In genomic region chr2:114340578-114341293, GRCm38 (mm10) we compare ENCODE assay signal across 16 mouse cellular contexts.
A peak's percentile ranks its signal among the peaks of the same experiment; 100 is the strongest.
DNase-seq lines count a peak whose midpoint lies in the region; ATAC-seq lines count a peak whose summit lies in the region.
"Had no signal": no experiment of that assay in that cellular context is flagged by ENCODE, and none has a peak within 500 bp of the region (broad histone marks: within the 10 kb centered on the region; RNA-seq: fewer than 3 reads in every experiment).

No protein-coding gene starts in this region.

- H3K9ac ChIP-seq in hindbrain, embryonic 14.5 days = no peak overlapping the region
- no peak overlapping the region for H3K9ac ChIP-seq in hindbrain, embryonic 11.5 days (ENCODE audit: low read depth, low read length)
- no peak overlapping the region for H3K9ac ChIP-seq in midbrain, embryonic 16.5 days (ENCODE audit: low read depth, low read length)
- H3K9ac ChIP-seq in midbrain, embryonic 11.5 days (ENCODE audit: low read length) = no peak overlapping the region
- no peak overlapping the region for H3K9ac ChIP-seq in forebrain, embryonic 16.5 days (replicated peaks; ENCODE audit: low read depth, low read length)
- H3K9ac ChIP-seq: embryonic facial prominence, embryonic 13.5 days had no signal

- H3K4me1 ChIP-seq in hindbrain, embryonic 14.5 days (replicated peaks; ENCODE audit: control insufficient read depth, insufficient read depth, low read length) = no peaks in the 10 kb centered on the region
- no peaks in the 10 kb centered on the region for H3K4me1 ChIP-seq in hindbrain, embryonic 11.5 days (replicated peaks; ENCODE audit: control insufficient read depth, insufficient read depth, low read length)
- no peaks in the 10 kb centered on the region for H3K4me1 ChIP-seq in midbrain, embryonic 16.5 days (ENCODE audit: control insufficient read depth, insufficient read depth, low read length)
- H3K4me1 ChIP-seq in midbrain, embryonic 11.5 days (ENCODE audit: control insufficient read depth, insufficient read depth, low read length) = no peaks in the 10 kb centered on the region
- H3K4me1 ChIP-seq in forebrain, embryonic 16.5 days (replicated peaks; ENCODE audit: control insufficient read depth, insufficient read depth, low read length) = 0 out of 2 replicates have a peak, but pooled peaks cover 3% of the 10 kb centered on the region
- H3K4me1 ChIP-seq: embryonic facial prominence, embryonic 13.5 days had no signal

- ATAC-seq in hindbrain, embryonic 14.5 days (ENCODE audit: low FRiP score) = no peak; the same call in 1 of the 2 replicates
- ATAC-seq in hindbrain, embryonic 11.5 days (ENCODE audit: low FRiP score) = no peak
- no peak for ATAC-seq in midbrain, embryonic 16.5 days
- ATAC-seq in midbrain, embryonic 11.5 days (ENCODE audit: low FRiP score) = no peak
- ATAC-seq in forebrain, embryonic 16.5 days = peak; percentile 88
- ATAC-seq: CD4-positive, CD25-positive, alpha-beta regulatory T cell, adult 4 months had no signal

- H3K27ac ChIP-seq in hindbrain, embryonic 14.5 days = no peak overlapping the region
- no peak overlapping the region for H3K27ac ChIP-seq in hindbrain, embryonic 11.5 days (ENCODE audit: low read depth, low read length)
- no peak overlapping the region for H3K27ac ChIP-seq in midbrain, embryonic 16.5 days (ENCODE audit: low read length)
- no peak overlapping the region for H3K27ac ChIP-seq in midbrain, embryonic 11.5 days (ENCODE audit: low read depth, low read length)
- peak overlapping the region; percentile 43; the same call in 1 of the 2 replicates for H3K27ac ChIP-seq in forebrain, embryonic 16.5 days (ENCODE audit: low read length)
- H3K27ac ChIP-seq: embryonic facial prominence, embryonic 13.5 days had no signal

- 77% methylated on average over 9 of the region's 9 CpGs for WGBS in hindbrain, embryonic 14.5 days
- whole genome bisulfite sequencing in hindbrain, embryonic 11.5 days = 86% methylated on average over 9 of the region's 9 CpGs
- 71% methylated on average over 9 of the region's 9 CpGs for WGBS in midbrain, embryonic 16.5 days
- WGBS in midbrain, embryonic 11.5 days = 89% methylated on average over 9 of the region's 9 CpGs
- WGBS in forebrain, embryonic 16.5 days = 45% methylated on average over 9 of the region's 9 CpGs

- H3K9me3 ChIP-seq in hindbrain, embryonic 14.5 days (ENCODE audit: control insufficient read depth, low read length) = no peaks in the 10 kb centered on the region
- H3K9me3 ChIP-seq in hindbrain, embryonic 11.5 days (ENCODE audit: control insufficient read depth, low read length) = no peaks in the 10 kb centered on the region
- no peaks in the 10 kb centered on the region for H3K9me3 ChIP-seq in midbrain, embryonic 16.5 days (replicated peaks; ENCODE audit: control insufficient read depth, low read length, poor library complexity, severe bottlenecking)
- no peaks in the 10 kb centered on the region for H3K9me3 ChIP-seq in midbrain, embryonic 11.5 days (ENCODE audit: control insufficient read depth, low read length)
- H3K9me3 ChIP-seq in forebrain, embryonic 16.5 days (ENCODE audit: control insufficient read depth, low read length) = no peaks in the 10 kb centered on the region
- H3K9me3 ChIP-seq: embryonic facial prominence, embryonic 13.5 days had no signal

- H3K27me3 ChIP-seq in hindbrain, embryonic 14.5 days (ENCODE audit: control insufficient read depth, insufficient read depth, low read length) = no peaks in the 10 kb centered on the region
- H3K27me3 ChIP-seq in hindbrain, embryonic 11.5 days (ENCODE audit: control insufficient read depth, insufficient read depth, low read length) = no peaks in the 10 kb centered on the region
- no peaks in the 10 kb centered on the region for H3K27me3 ChIP-seq in midbrain, embryonic 16.5 days (ENCODE audit: control insufficient read depth, insufficient read depth, low read depth, low read length)
- no peaks in the 10 kb centered on the region for H3K27me3 ChIP-seq in midbrain, embryonic 11.5 days (ENCODE audit: control insufficient read depth, insufficient read depth, low read length)
- H3K27me3 ChIP-seq in forebrain, embryonic 16.5 days (replicated peaks; ENCODE audit: control insufficient read depth, insufficient read depth, low read length) = no peaks in the 10 kb centered on the region
- H3K27me3 ChIP-seq: embryonic facial prominence, embryonic 13.5 days had no signal

- no peak for DNase-seq in hindbrain, embryonic 14.5 days (ENCODE audit: low spot score)
- DNase-seq in hindbrain, embryonic 11.5 days (ENCODE audit: low spot score) = no peak
- no peak for DNase-seq in midbrain, embryonic 11.5 days (ENCODE audit: low spot score, missing footprints)
- DNase-seq in telencephalon, adult 2 months (ENCODE audit: low read depth, low spot score) = peak; percentile 31
- no peak for DNase-seq in testis, postnatal 10 days (ENCODE audit: low spot score)
- DNase-seq: cerebellum, adult 11-12 months; gastrocnemius, postnatal 36 days; kidney, adult 2 months; kidney, postnatal 4 days; layer of hippocampus, postnatal 36 days; thymus, adult 2 months had no signal

- no peak overlapping the region for H3K4me3 ChIP-seq in hindbrain, embryonic 14.5 days (replicated peaks; ENCODE audit: low read length)
- H3K4me3 ChIP-seq in hindbrain, embryonic 11.5 days (ENCODE audit: low read depth, low read length) = no peak overlapping the region
- no peak overlapping the region for H3K4me3 ChIP-seq in midbrain, embryonic 16.5 days (ENCODE audit: low read depth, low read length)
- H3K4me3 ChIP-seq in midbrain, embryonic 11.5 days (ENCODE audit: low read depth, low read length) = no peak overlapping the region
- H3K4me3 ChIP-seq in forebrain, embryonic 16.5 days (replicated peaks; ENCODE audit: low read length) = no peak overlapping the region
- H3K4me3 ChIP-seq: embryonic facial prominence, embryonic 13.5 days had no signal

- H3K4me2 ChIP-seq in hindbrain, embryonic 14.5 days (replicated peaks) = peak overlapping the region; percentile 30
- H3K4me2 ChIP-seq in hindbrain, embryonic 11.5 days (replicated peaks; ENCODE audit: low read depth, low read length) = no peak overlapping the region
- H3K4me2 ChIP-seq in midbrain, embryonic 16.5 days (ENCODE audit: low read length) = peak overlapping the region; percentile 2; the same call in 1 of the 2 replicates
- no peak overlapping the region for H3K4me2 ChIP-seq in midbrain, embryonic 11.5 days
- H3K4me2 ChIP-seq in forebrain, embryonic 16.5 days (ENCODE audit: low read length) = peak overlapping the region; percentile 35
- H3K4me2 ChIP-seq: embryonic facial prominence, embryonic 13.5 days; heart, embryonic 11.5 days had no signal

- no peaks in the 10 kb centered on the region for H3K36me3 ChIP-seq in hindbrain, embryonic 14.5 days (replicated peaks; ENCODE audit: control insufficient read depth, insufficient read depth)
- no peaks in the 10 kb centered on the region for H3K36me3 ChIP-seq in hindbrain, embryonic 11.5 days (ENCODE audit: control insufficient read depth, insufficient read depth, low read length)
- no peaks in the 10 kb centered on the region for H3K36me3 ChIP-seq in midbrain, embryonic 16.5 days (ENCODE audit: control insufficient read depth, insufficient read depth, low read length)
- no peaks in the 10 kb centered on the region for H3K36me3 ChIP-seq in midbrain, embryonic 11.5 days (ENCODE audit: control insufficient read depth, insufficient read depth, low read length)
- no peaks in the 10 kb centered on the region for H3K36me3 ChIP-seq in forebrain, embryonic 16.5 days (ENCODE audit: control insufficient read depth, insufficient read depth)
- H3K36me3 ChIP-seq: embryonic facial prominence, embryonic 13.5 days had no signal

Comparison
In these comparisons a context has a peak if more than half of its experiments do, and no peak if none do; other contexts are left out.
1. H3K4me2 ChIP-seq: peak in hindbrain, embryonic 14.5 days (single experiment), midbrain, embryonic 16.5 days (single experiment) and forebrain, embryonic 16.5 days (single experiment); none in hindbrain, embryonic 11.5 days (single experiment) and midbrain, embryonic 11.5 days (single experiment).